Mouse (Mus musculus) heart, postnatal 10 days (tissue): ENCODE measurements around the gene Zfp367. TPM values are rescaled to one million over a fixed set of nuclear protein-coding genes. Genes with fewer than 3 reads are reported as not detected.

Source experiments
- DNase-seq, 2 experiments: peaks; one replicate each; pipeline ENCODE4 v3.0.0; 2021
- intact Hi-C: fragments of 180-260 bp; cut with DNase I; formaldehyde crosslinking; loops from one replicate; pipeline ENCODE4 v1.15.1; 2025
- total RNA-seq, 2 experiments: library from RNA; stranded (reverse); gene quantifications; 2 replicates each; pipeline ENCODE4 v1.2.3; 2021

Zfp367 gene
- 10 to 100 TPM; 27.0 to 28.9 TPM for total RNA-seq

- intact Hi-C loops: loop anchor here (10.0 kb wide), 1 partner anchor 282 kb away; the partner anchor contains the start of gene Cdk20
- DNase-seq: peak; percentile 98 to 99
These were observed at the start of gene Zfp367 for GRCm38 (mm10) chr13:64153083-64153682. Gene Zfp367, minus strand, starts transcription at chr13:64153202.

DNA sequence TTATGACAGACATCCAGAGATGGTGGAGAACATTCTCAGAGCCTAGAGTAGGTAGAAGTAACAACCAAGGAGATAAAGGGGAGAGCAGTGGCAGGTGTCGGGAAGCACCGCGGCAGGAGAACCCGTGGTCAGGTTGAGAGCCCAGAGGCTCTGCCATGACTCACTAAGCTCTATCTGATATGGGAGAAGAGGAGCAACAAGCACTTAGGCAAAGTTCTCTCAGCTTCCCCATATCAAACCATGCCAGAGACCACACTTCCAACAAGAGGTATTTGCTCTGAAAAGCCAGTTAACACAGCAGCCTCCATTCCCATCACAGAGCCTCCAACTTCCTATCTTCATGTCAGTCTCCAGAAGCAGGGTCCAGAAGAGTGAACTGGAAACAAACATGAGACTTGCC lies 47.9 kb upstream of the Zfp367 start:
- intact Hi-C loops: no loop called here
- DNase-seq: no peak

GRCm38 (mm10) chr13:64198310-64198709 lies 45.3 kb upstream of the Zfp367 start:
- intact Hi-C loops: no loop called here
- DNase-seq: no peak

DNA sequence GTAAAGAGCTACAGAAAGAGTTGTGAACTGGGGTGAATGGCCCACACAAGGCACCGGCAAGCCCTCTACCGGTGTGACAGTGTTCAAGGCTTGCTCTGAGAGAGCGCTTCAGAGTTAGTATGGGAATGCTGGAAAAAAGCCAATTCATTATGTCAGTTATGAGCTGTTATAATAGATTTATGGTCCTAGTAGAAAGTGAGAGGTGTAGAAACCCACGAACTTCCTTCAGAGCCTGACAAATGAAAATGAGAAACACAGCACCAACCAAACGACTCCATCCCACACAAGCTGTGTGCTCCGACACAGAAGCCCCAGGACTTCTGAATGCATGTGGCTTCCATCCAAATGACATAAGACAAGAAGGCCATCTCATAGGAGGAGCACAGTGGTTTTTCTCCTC lies 44.9 kb upstream of the Zfp367 start:
- intact Hi-C loops: no loop called here
- DNase-seq: no peak

DNA sequence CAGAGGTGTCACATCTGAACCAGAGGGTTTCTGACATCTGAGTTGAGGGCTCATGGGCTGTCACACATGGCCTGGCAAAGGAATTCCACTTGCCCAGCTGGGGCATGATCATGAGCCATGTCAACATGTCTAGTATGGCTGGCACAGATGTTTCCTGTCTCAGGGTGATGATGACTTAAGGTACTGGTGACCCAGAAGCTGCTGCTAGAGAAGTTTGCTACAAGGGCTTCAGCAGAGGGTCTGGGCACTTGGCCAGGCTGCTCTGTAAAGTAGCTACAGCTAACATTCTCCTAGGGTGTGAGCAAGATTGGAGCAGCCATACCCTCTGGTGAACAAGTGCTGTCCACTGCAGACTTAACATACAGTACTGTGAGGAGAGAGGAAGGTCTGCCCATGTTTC lies 34.1 kb upstream of the Zfp367 start:
- DNase-seq: peak; percentile 11 to 15
- intact Hi-C loops: no loop called here

- intact Hi-C loops: no loop called here
- no peak for DNase-seq
These were observed 33.5 kb upstream of the Zfp367 start for GRCm38 (mm10) chr13:64186516-64186915.

- intact Hi-C loops: no loop called here
- no peak for DNase-seq
These were observed 32.6 kb upstream of the Zfp367 start for GRCm38 (mm10) chr13:64185586-64185985.

DNA sequence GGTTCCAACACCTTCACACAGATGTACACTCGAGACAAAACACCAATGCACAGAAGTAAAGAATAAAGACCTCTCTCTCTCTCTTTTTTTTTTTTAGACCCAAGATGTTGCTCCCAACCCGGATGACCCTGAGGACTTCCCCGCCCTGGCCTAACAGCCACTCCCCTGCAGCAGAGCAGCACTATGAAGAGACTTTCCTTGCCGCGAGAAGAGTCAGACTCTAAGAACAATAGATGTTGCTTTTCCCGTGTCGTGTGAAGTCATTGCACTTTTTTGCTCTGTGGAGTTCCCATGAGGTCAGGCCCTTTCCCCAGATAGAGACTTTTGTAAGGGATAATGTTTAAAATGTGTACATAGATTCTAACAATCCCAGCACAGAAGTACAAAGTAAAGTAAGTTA lies 32.2 kb upstream of the Zfp367 start:
- DNase-seq: no peak
- intact Hi-C loops: no loop called here

DNA sequence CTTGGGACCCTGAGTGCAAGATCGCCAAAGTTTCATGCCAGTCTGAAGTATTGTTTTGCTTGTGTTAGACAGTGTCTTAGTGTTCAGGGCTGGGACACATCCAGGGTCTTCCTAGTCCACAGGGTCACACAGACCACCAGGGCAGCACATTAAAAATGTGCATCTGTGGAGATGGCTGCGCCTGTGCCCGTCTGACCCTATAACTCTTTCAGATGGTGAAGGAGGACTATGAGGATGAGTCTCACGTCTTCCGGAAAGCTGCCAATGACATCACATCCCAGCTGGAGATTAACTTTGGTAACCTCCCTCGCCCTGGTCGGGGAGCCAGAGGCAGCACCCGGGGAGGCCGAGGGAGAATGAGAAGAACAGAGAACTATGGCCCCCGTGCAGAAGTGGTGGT lies 31.4 kb upstream of the Zfp367 start:
- DNase-seq: no peak
- intact Hi-C loops: no loop called here

- intact Hi-C loops: no loop called here
- no peak for DNase-seq
These were observed 30.6 kb upstream of the Zfp367 start for GRCm38 (mm10) chr13:64183583-64183982.

- intact Hi-C loops: no loop called here
- no peak for DNase-seq
These were observed 29.1 kb upstream of the Zfp367 start for GRCm38 (mm10) chr13:64182091-64182490.

DNA sequence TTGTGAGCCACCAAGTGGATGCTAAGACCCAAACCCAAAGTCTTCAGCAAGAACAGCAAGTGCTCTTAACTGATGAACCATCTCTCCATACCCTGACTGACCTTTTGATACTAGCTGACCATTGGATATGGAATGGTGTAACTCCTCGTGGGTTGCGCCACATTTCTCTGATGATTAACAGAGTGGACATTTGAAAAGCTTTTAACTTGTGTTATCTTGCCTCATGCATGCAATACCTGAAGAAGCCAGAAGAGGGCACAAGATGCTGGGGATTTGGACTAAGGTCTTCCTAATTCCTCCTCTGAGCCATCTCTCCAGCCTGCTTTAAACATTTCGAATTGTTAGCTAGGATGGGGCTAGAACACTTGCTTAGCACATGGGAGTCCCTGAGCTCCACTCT lies 27.9 kb upstream of the Zfp367 start:
- peak; percentile 56 to 76 for DNase-seq
- intact Hi-C loops: loop anchor here (2.0 kb wide), 1 partner anchor 126 kb away; no protein-coding TSS in a partner anchor

DNA sequence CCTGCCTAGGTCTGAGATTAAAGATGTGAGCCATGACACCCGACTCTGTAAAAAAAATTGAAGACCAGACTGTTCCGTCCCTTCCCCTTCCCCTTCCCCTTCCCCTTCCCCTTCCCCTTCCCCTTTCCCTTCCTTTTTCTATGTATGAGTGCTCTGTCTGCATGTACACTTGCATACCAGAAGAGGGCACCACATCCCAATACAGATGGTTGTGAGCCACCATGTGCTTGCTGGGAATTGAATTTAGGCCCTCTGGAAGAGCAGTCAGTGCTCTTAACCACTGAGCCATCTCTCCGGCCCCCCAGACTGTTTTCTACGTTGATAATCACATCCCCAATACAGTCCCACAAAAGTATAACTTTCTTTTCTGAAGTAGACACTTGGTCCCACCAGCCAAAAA lies 27.3 kb upstream of the Zfp367 start:
- DNase-seq: no peak
- intact Hi-C loops: loop anchor here (2.0 kb wide), 1 partner anchor 127 kb away; no protein-coding TSS in a partner anchor

DNA sequence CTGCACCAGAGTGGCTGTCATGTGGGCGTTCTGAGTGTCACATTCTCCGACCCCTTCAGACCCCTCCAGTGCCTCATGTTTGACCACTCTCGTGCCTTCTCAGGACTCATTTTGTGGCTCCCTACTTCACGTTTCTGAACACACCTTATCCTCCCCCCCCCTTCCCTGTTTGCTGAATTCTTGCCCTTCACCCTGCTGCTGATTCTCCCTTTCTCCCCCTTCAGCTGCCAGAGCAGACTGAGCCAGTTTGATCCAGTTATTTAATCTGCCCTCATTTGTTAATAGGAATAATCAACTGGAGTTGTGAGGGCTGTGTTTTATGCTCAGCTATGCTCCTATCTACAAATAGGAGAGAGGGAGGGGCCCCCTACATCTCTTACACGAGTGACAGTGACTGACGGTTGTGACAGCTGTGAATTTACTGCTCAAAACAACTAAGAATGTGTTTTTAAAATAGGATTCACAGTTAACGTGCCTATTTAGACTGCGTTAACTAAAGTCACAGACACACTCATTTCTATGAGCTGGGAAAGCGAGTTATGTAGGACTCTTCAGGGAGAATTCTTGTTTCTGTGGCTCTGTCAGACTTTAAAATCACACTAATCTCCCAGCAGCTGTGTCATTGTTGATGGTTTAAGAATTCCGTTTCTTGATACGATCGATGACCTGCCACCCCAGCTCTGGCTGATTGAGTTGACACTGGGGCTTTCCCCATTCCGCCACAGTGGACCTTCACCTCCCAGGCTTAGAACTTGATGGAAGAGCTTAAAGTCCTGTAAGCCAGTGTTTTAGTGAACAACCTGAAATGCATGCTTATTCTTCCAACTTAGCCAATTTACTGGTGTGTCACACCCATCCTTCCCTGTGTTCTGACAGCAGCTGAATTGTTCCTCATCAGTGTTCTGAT lies 26.0 kb upstream of the Zfp367 start:
- intact Hi-C loops: no loop called here
- DNase-seq: no peak

- DNase-seq: no peak
- intact Hi-C loops: no loop called here
These were observed 25.0 kb upstream of the Zfp367 start for GRCm38 (mm10) chr13:64178000-64178399.

DNA sequence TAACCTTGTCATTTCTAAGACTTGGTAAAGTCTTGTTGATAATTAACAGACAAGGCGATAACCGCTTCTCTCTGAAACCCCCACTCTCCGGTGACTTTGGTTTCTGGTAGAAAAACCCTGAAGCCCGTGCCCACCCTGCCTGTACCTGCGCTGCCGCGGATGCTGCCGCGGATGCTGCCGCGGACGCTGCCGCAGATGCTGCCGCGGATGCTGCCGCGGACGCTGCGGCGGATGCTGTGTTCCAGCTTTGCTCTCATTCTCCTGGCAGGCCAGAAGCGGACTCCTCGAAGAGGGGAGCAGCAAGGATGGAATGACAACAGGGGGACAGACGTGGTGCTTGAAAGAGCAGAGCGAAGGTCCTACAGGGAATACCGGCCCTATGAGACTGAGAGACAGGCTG lies 16.7 kb upstream of the Zfp367 start:
- DNase-seq: no peak
- intact Hi-C loops: no loop called here

- intact Hi-C loops: no loop called here
- DNase-seq: no peak
These were observed 10.2 kb upstream of the Zfp367 start for GRCm38 (mm10) chr13:64163147-64163715.

DNA sequence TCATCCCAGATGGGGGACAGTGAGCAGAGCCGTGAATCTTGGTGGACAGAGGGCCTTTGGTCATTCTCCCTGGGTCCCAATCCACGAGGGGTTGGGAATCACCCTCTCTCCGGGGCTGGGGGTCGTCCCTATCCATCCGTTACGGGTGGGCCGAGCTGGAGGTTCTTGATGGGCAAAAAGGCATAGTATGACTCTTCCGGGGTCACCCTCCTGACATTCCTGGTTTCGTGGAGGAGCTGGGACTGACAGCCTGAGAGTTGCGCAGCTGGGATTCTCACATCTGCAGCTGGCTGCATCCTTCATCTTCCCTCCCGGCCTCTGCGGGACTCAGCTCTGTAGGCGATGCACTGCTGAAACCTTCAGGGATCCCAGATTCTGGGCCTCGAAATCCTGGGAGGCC lies 9.6 kb upstream of the Zfp367 start:
- intact Hi-C loops: no loop called here
- DNase-seq: peak; percentile 14 to 34

DNA sequence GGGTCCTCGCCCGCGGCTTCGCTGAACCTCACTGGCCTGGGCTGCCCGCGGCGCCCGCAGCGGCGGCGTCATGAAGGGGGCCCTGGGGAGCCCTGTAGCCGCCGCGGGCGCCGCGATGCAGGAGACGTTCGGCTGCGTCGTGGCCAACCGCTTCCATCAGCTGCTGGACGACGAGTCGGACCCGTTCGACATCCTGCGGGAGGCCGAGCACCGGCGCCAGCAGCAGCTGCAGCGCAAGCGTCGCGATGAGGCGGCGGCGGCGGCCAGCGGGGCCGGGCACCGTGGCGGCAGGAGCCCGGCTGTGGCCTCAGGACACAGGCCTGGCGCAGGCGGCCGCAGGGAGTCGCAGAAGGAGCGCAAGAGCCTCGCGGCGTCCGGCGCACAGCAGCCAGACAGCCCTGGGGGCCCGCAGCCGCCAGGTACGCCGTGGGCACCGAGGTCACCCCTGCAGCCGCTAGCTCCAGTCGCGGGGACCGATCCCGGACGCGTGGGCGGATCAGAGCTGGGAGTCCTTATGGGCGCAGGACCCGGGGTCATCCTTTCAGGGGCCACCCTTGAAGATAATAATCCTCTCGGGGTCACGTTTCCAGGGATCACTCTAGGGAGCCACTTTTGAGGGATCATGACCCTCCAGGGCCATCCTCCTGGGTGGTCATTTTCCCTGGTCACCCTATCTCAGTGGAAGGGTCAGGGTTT lies 9.1 kb upstream of the Zfp367 start:
- no peak for DNase-seq
- intact Hi-C loops: no loop called here

GRCm38 (mm10) chr13:64161548-64161915 lies 8.5 kb upstream of the Zfp367 start, which contains the start of gene Habp4:
Gene Habp4, plus strand, starts transcription at chr13:64161824.
- peak; percentile 99 for DNase-seq
- intact Hi-C loops: no loop called here

DNA sequence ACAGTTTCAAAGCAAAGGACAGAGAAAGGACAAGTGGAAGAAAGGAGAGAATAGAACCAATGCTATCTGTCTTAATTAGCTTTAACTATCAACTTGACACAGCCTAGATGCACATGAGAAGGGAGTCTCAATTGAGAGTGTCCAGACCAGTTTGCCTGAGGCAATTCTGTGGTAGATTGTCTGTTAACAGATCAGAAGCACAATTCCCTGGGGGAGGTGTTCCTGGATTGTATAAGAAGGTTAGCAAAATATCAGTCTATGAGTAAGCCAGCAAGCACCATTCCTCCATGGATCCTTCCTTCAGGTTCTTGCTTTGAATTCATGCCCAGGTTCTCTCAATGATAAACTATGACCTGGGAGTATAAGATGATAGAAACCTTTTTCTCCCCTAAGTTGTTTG lies 4.0 kb upstream of the Zfp367 start:
- intact Hi-C loops: loop anchor here (10.0 kb wide), 1 partner anchor 278 kb away; the partner anchor contains the start of gene Cdk20
- no peak for DNase-seq
